In genomic region chr19:3718481-3719361, GRCm38 (mm10) we compare ENCODE assay signal across 8 mouse cellular contexts. TPM values are rescaled to one million over a fixed set of nuclear protein-coding genes. Genes with fewer than 3 reads are reported as not detected.
A peak's percentile ranks its signal among the peaks of the same experiment; 100 is the strongest.
DNase-seq lines count a peak whose midpoint lies in the region; ATAC-seq lines count a peak whose summit lies in the region.

No protein-coding gene starts in this region.

- peak; percentile 79 for ATAC-seq in common myeloid progenitor, adult 5-6 weeks (replicated peaks; ENCODE audit: low read depth, poor library complexity, severe bottlenecking)
- peak; percentile 64 for ATAC-seq in megakaryocyte, adult 5-6 weeks (ENCODE audit: poor library complexity, severe bottlenecking)

- peak; percentile 95 for DNase-seq in ZHBTc4 (ENCODE audit: low read depth, low spot score)
- peak; percentile 38 to 45 for DNase-seq in gastrocnemius, adult 8-10 months (ENCODE audit: low spot score in 2 of 2)
- peak; percentile 52 for DNase-seq in hindlimb bud, embryonic 11.5 days (ENCODE audit: extremely low spot score, low read depth, low spot score)
- peak; percentile 41 to 58 for DNase-seq in left cerebral cortex, adult 8-10 months (ENCODE audit: low spot score in 2 of 2)
- peak; percentile 68 to 70 for DNase-seq in right cerebral cortex, adult 2 months (ENCODE audit: low spot score in 2 of 2)
- peak; percentile 71 to 73 for DNase-seq in urinary bladder, postnatal 36 days (ENCODE audit: low spot score in 2 of 2)

RNA-seq across cellular contexts. Expression of gene 1810055G02Rik, which starts 10.6 kb away (rescaled TPM):
- total RNA-seq in common myeloid progenitor, adult 5-6 weeks (2017): 1.2 and 4.7 TPM in 2 replicates
- total RNA-seq in gastrocnemius, adult 8-10 months (2022): 1 to 10 TPM; 6.4 to 9.8 (median 7.9) TPM
- 10 to 100 TPM; 25.9 to 28.3 (median 26.3) TPM for total RNA-seq in left cerebral cortex, adult 8-10 months (2022)
- total RNA-seq in megakaryocyte, adult 5-6 weeks (2015): 8.0 and 10.6 TPM in 2 replicates
- 4.5 and 6.2 TPM in 2 replicates for total RNA-seq in megakaryocyte, adult 5-6 weeks (2017)

RNA-seq across cellular contexts. Expression of gene Lrp5, which starts 32.4 kb away (rescaled TPM):
- total RNA-seq in common myeloid progenitor, adult 5-6 weeks (2017): 14.2 and 18.9 TPM in 2 replicates
- total RNA-seq in gastrocnemius, adult 8-10 months (2022): 10 to 100 TPM; 18.5 to 23.0 (median 19.6) TPM
- 10 to 100 TPM in 1 of 4 experiments, 1 to 10 TPM in 3; 7.9 to 10.6 (median 8.4) TPM for total RNA-seq in left cerebral cortex, adult 8-10 months (2022)
- 15.2 and 17.9 TPM in 2 replicates for total RNA-seq in megakaryocyte, adult 5-6 weeks (2015)
- total RNA-seq in megakaryocyte, adult 5-6 weeks (2017): 12.5 and 13.6 TPM in 2 replicates

RNA-seq across cellular contexts. Expression of gene Kmt5b, which starts 48.5 kb away (rescaled TPM):
- 36.5 and 51.6 TPM in 2 replicates for total RNA-seq in common myeloid progenitor, adult 5-6 weeks (2017)
- total RNA-seq in gastrocnemius, adult 8-10 months (2022): 10 to 100 TPM; 15.5 to 21.3 (median 18.6) TPM
- 10 to 100 TPM; 46.2 to 53.0 (median 50.5) TPM for total RNA-seq in left cerebral cortex, adult 8-10 months (2022)
- total RNA-seq in megakaryocyte, adult 5-6 weeks (2015): 25.8 and 28.5 TPM in 2 replicates
- total RNA-seq in megakaryocyte, adult 5-6 weeks (2017): 44.7 and 54.8 TPM in 2 replicates

Comparison
In these comparisons a context has a peak if more than half of its experiments do, and no peak if none do; other contexts are left out.
1. Peak in every context shown above with its lines: DNase-seq and ATAC-seq.
2. DNase-seq: peak in every context shown above with its lines; median percentile 95 in ZHBTc4; 72 in urinary bladder, postnatal 36 days; 69 in right cerebral cortex, adult 2 months; 52 in hindlimb bud, embryonic 11.5 days; 50 in left cerebral cortex, adult 8-10 months; 42 in gastrocnemius, adult 8-10 months.